Mouse (Mus musculus): ENCODE data around the gene Ifitm6. TPM values are rescaled to one million over a fixed set of nuclear protein-coding genes. Genes with fewer than 3 reads are reported as not detected.
"Not testable (repeated sequence)": the region's sequence is repeated elsewhere in the genome, so short reads cannot be mapped to it uniquely, and the experiment has no call there.

Gene Ifitm6
- total RNA-seq, 2 experiments from 2014 or later = not detected

DNA sequence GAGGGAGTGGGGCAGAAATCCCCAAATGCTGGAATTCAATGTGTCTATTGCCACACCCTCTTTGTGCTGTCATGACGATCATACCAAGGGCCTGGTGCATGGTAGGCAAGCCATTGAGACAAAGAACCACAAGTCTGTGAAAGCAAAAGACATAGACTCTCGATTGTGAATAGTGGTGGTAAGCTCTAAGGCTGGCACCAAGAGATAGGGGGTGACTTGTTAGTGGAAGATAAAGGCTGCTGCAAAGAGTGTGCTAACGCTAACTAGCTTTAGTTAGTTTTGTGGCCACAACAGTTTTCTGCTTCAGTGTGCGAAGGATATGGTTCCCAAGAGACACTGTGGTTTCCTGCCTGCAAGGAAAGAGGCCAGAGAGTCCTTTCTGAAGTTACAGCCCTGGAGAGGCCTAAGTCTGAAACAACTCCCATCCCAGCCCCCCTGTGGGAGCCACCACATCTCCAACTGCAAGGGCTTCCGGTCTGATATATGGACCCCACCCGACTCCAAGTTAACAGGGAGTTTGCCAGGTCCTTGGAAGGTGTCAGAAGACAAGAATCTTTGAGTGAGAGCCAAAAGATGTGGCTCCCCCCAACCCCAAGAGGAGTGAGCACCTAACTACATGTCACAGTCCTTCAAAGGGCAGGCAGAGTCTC is 29.3 kb upstream of the Ifitm6 start:
- intact Hi-C loops (cut with DNase I; ENCODE audit: low total_unique reads) = loop anchor here (5.0 kb wide), 2 partner anchors 40 to 85 kb away; no protein-coding TSS in a partner anchor

DNA sequence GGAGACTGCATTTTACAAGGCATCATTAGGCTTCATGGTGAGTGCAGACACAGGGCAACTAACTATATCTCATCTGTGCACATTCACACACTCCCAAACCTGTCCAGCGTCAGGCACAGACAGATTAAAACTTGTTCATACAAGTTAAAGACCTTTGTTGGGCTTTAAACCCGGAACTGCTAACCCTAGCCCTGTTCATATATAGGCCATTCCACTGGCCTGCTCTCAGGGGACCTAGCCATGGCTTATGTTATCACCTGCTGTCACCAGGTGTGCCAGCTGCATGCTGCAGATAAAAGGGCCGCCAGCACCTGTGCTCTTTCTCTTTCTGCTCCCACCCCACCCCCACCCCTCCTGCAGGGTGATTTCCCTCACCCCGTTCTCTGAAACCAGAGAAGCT is 24.8 kb upstream of the Ifitm6 start:
- DNase-seq = no peak
- intact Hi-C loops (cut with DNase I; ENCODE audit: low total_unique reads) = no loop called here

More for the DNA sequence above, 29.3 kb upstream of the Ifitm6 start:
- no peak for DNase-seq

DNA sequence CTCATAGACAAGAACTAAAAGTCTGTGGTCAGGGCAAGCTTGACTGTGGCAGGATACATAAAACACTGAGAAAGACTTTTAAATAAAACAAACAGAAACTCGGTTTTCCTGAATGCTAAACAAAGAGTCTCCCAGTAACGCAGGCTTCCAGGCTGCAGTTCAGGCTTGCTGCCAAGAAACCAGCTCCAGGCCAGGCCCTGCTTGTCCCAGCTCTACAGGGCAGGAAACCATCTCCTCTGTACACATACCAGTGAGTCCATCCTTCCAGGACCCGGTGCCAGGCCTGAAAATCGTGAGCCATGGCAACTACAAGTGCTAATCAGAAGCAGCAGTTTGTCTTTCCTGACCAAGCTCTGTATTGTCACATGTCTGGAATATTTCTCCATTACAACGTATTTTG is 23.9 kb upstream of the Ifitm6 start:
- intact Hi-C loops (cut with DNase I; ENCODE audit: low total_unique reads) = no loop called here
- DNase-seq = peak; percentile 86

DNA sequence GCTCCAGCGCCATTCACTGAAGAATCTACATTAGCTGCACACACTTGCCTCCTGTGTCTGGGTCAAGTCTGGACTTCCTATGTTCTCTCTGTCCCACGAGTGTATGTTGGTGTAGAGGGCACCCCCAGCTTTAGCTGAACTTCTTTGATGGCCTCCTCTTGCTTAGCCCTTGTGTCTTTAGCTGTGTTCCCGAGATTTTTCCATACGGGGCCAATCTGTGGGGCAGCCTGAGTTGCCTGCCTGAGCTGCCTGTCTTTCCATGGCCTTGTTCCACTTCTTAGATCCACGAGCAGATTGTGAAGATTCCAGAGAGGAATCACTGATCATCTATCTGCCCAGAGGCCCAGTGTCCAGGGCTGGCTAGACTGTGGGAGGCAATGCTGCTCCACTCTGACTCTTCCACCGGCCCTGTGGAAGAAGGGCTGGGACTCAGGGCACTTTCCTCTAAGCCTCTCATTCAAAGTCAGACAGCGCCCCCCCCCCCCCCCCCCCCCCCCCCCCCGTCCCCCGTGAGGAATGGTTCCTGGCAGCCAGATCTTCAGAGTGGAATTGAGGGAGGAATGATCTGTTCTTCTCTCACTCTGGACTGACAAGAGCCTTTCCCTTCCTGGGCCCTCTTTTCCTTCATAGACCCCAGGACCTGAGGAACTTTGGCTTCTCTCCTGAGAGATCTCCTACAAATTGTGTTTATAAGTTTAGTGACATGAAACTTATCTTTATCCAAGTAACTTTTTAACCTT is 23.3 kb upstream of the Ifitm6 start:
- no peak for DNase-seq
- intact Hi-C loops (cut with DNase I; ENCODE audit: low total_unique reads) = no loop called here

- no peak for DNase-seq
- intact Hi-C loops (cut with DNase I; ENCODE audit: low total_unique reads) = no loop called here
These were observed 21.8 kb upstream of the Ifitm6 start for GRCm38 (mm10) chr7:141039386-141040107.

- intact Hi-C loops (cut with DNase I; ENCODE audit: low total_unique reads) = no loop called here
- DNase-seq = no peak
These were observed 20.6 kb upstream of the Ifitm6 start for GRCm38 (mm10) chr7:141038090-141039032.

DNA sequence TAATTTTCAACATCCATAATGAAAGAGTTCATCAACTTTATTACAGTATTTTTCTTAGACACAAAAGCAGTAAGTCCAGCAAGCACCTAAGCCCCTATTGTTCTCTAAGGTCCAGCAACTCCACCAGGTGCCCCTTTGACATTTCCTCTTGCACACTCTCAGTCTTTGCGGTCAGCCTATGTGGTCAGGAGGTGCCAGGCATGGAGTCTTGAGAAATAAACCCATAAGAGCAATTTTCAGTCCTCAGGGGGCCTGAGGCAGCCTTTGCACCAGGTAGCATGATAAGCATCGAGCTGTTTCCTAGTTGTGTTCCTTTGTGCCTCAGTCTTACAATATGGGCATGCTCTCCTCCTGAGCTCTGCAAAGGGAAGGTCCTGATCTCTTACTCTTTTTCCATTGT is 18.9 kb upstream of the Ifitm6 start:
- intact Hi-C loops (cut with DNase I; ENCODE audit: low total_unique reads); DNase-seq: not testable (repeated sequence)

- intact Hi-C loops (cut with DNase I; ENCODE audit: low total_unique reads) = no loop called here
These were observed 14.9 kb upstream of the Ifitm6 start for GRCm38 (mm10) chr7:141032458-141033167.

DNA sequence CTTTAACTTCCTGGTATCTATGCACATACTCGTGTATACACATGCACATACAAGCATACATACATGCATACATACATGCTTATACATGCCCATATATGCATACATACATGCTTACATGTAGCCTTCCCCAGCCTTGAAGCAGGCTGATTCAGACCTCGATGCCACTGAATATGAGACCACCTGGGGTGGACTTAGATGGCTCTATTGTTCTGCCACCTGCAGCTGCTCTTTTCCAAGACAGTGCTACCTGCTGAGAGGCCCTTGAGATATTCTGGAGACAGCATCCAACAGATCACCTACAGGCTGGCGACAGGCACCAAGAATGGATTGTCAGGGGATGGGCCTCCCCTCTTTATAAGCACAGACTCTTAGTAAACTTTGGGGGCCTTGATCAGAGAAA is 12.7 kb upstream of the Ifitm6 start:
- no peak for DNase-seq
- intact Hi-C loops (cut with DNase I; ENCODE audit: low total_unique reads) = no loop called here

More at GRCm38 (mm10) chr7:141032458-141033167, 14.9 kb upstream of the Ifitm6 start:
- no peak for DNase-seq

- intact Hi-C loops (cut with DNase I; ENCODE audit: low total_unique reads) = no loop called here
- DNase-seq = no peak
These were observed 11.1 kb upstream of the Ifitm6 start, which contains the start of gene Gm17387 for GRCm38 (mm10) chr7:141028831-141029230. Gm17387 (plus strand) TSS chr7:141029131.

DNA sequence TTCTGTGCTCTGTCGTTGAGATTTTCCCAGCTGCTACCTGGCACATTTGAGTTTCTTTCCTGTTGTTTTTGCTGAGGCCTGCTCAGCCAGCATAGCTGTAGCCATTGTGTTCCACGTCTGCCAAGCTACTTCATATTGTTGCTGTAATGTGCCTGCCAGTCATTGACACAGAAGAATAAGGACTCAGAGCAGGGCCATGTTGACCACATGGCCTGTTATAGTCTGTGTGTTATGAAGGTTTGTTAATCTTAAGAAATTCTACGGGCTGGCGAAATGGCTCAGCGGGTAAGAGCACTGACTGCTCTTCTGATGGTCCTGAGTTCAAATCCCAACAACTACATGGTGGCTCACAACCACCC is 9.0 kb upstream of the Ifitm6 start:
- intact Hi-C loops (cut with DNase I; ENCODE audit: low total_unique reads) = no loop called here
- DNase-seq = no peak

DNA sequence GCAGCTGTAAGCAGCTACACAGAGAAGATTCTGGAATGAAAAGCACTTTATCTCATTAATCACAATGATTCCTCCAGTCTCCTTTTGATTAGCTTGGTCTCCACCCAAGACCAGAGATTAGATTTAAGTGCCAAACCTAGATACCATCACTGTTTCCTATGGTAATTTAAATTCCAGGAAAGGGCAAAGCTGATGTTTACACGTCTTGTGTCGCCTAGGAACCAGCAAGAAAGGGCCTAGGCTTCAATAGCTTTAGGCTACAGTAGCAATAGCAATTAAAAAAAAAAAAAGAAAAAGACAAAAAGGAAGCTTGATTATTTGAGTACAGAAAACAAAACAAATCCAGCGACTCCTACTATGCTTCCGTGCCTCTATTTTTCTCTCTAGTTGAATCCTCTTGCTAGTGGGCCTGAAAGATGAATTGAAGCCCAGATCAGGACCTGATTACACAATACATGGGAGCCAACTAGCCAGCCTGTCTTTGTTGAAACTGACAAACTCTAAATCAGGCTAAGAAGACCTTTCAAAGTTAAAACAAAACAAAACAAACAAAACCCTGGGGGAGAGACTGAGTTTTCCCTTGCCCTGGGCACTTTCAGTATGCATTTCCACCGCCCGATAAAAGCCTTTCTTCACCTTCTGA is 8.5 kb upstream of the Ifitm6 start:
- intact Hi-C loops (cut with DNase I; ENCODE audit: low total_unique reads) = no loop called here
- DNase-seq = no peak

DNA sequence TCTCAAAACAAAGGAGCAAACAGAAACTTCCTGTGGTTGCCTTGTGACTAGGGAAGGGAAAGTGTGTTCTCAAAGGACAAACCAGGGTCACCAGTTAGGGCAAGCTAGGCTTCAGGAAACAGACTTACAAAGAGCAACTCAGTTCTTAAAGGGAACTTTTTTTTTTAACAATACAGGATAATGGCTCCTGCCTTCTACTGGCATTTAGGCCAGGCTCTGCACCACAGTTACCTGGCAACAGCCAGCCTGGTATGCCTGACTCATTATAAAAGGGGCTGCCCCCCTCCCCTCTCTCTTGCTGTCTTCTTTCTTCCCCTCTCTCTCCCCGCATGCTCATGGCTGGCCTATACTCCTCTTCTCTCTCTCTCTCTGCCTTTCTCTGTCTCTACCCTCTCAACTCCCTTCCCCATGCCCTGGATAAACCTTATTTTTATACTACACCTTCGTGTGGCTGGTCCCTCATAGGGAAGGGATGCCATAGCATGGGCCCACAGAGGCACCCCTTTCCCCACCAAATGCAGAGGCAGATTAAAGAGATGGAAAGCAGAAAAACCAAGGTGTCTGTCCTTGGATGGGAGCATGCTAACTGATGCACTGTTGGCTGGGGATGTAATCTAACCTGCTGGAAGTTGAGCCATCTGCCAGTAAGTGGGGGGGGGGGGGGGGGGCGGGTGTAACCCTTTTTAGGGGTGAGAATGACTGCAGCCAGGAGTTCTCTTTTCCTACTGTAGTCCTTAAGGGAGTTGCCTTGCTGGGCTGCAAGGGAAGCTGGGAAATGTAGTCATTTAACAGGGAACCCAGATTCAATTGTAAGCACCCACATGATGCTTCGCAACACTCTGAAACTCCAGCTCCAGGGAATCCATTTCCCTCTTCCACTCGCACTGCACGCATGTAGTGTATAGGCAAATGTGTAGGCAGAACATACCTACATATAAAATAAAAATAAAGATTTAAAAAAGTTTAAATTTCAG is 7.4 kb upstream of the Ifitm6 start:
- DNase-seq = no peak
- intact Hi-C loops (cut with DNase I; ENCODE audit: low total_unique reads) = no loop called here

GRCm38 (mm10) chr7:141021489-141022449 is 4.0 kb upstream of the Ifitm6 start:
- intact Hi-C loops (cut with DNase I; ENCODE audit: low total_unique reads) = no loop called here
- DNase-seq = no peak

DNA sequence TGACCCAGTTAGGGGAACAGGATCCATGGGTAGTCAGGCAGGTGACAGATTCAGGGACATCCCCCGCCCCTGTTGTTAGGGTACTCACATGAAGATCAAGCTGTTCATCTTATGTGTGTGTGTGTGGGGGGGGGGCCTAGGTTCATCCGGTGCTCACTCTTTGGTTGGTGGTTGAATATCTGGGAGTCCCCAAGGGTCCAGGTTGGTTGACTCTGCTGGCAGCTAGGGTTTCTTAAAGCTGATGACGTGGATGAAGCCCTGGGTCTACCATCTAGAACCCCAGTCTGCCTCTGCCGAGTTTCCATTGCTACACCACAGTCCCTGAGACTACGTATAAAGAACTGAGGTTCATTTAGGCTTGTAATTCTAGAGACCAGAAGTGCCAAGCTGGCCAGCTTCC is 1.3 kb upstream of the Ifitm6 start:
- no peak for DNase-seq
- intact Hi-C loops (cut with DNase I; ENCODE audit: low total_unique reads) = no loop called here

Data from gastrocnemius, postnatal 14 days (tissue).